Mouse (Mus musculus) neural tube, embryonic 11.5 days (tissue): ENCODE measurements around the gene Adora1. TPM values are rescaled to one million over a fixed set of nuclear protein-coding genes. Genes with fewer than 3 reads are reported as not detected.

ENCODE experiments used
- ATAC-seq: fragments of 200-750 bp; cut with Nextera tagmentation; 2 replicates; pipeline ENCODE4 v1.8.0; 2017; ENCODE audit warnings: moderate number of reproducible peaks, mild to moderate bottlenecking, moderate TSS enrichment, moderate library complexity; ENCODE audit not compliant: insufficient read depth, low FRiP score, low TSS enrichment
- DNase-seq: peaks from one replicate; pipeline ENCODE4 v3.0.0-alpha.2; 2015; ENCODE audit warnings: low spot score
- H3K27ac ChIP-seq: fragments of 300-500 bp; sonication (generic); 2 replicates; pipeline ENCODE4 v1.5.1; 2014; ENCODE audit warnings: low read depth, mild to moderate bottlenecking, low read length
- H3K27me3 ChIP-seq: fragments of 300-500 bp; sonication (generic); 2 replicates; pipeline ENCODE4 v1.6.1; 2014; ENCODE audit warnings: mild to moderate bottlenecking, low read length, mixed read lengths; ENCODE audit not compliant: control insufficient read depth, insufficient read depth
- H3K36me3 ChIP-seq: fragments of 300-500 bp; sonication (generic); 2 replicates; pipeline ENCODE4 v1.6.1; 2014; ENCODE audit warnings: mild to moderate bottlenecking, low read length, moderate library complexity, mixed read lengths; ENCODE audit not compliant: control insufficient read depth, insufficient read depth
- H3K4me1 ChIP-seq: fragments of 300-500 bp; sonication (generic); 2 replicates; pipeline ENCODE4 v1.6.1; 2014; ENCODE audit warnings: low read length, mixed read lengths; ENCODE audit not compliant: control insufficient read depth, insufficient read depth
- H3K4me2 ChIP-seq: fragments of 300-500 bp; sonication (generic); 2 replicates; pipeline ENCODE4 v1.6.1; 2014; ENCODE audit warnings: low read depth, mild to moderate bottlenecking, moderate library complexity
- H3K4me3 ChIP-seq: fragments of 300-500 bp; sonication (generic); 2 replicates; pipeline ENCODE4 v1.5.1; 2014; ENCODE audit warnings: low read depth, low read length
- H3K9ac ChIP-seq: fragments of 300-500 bp; sonication (generic); 2 replicates; pipeline ENCODE4 v1.6.1; 2014; ENCODE audit warnings: mild to moderate bottlenecking, low read length
- H3K9me3 ChIP-seq: fragments of 300-500 bp; sonication (generic); 2 replicates; pipeline ENCODE4 v1.6.1; 2016; ENCODE audit warnings: low read length; ENCODE audit not compliant: control insufficient read depth
- WGBS: fragments of 180-500 bp; shearing (Covaris S2); extraction: QIAGEN DNeasy Blood & Tissue Kit; methylation state at CpG from one replicate; pipeline ENCODE4 v1.1.7; 2014; 5-methylcytosine and 5-hydroxymethylcytosine counted together
- polyA plus RNA-seq: library from polyadenylated mRNA; unstranded; fragments of >200 nt; fragmentation: Nextera tagmentation; extraction: Ambion mirVana; gene quantifications from 2 replicates; pipeline ENCODE4 v1.2.1, GENCODE M21; 2014

The Adora1 gene
- polyA plus RNA-seq, 1 experiment from 2014 or later: 1.4 TPM

DNA sequence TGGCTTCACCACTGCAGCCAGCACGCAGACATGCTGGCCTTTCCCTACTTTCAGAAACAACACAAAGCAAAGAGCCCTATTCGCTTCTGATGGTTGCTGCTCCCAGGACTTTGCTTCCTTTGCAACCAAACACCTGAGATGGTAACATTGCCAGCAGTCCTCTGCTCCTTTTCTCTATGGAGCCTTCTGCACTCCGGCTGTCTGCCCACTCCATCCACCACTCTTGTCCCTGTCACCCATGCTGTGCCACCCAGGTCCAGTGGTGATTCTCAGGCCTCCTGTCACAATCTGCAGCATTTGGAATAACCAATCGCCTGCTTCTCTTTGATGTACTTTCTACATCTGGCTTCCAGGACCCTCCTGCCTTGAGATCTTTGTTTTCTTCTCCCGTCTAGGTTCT lies 9.9 kb downstream of the Adora1 start:
- H3K27ac ChIP-seq: no peak overlapping the region
- no peak for DNase-seq
- no peaks in the 10 kb centered on the region for H3K9me3 ChIP-seq
- no peak overlapping the region for H3K4me2 ChIP-seq
- no peaks in the 10 kb centered on the region for H3K4me1 ChIP-seq
- no peak overlapping the region for H3K9ac ChIP-seq
- H3K27me3 ChIP-seq: no peaks in the 10 kb centered on the region
- no peaks in the 10 kb centered on the region for H3K36me3 ChIP-seq
- H3K4me3 ChIP-seq: no peak overlapping the region
- 84% methylated on average over 5 of the region's 5 CpGs for WGBS
- ATAC-seq: no peak

DNA sequence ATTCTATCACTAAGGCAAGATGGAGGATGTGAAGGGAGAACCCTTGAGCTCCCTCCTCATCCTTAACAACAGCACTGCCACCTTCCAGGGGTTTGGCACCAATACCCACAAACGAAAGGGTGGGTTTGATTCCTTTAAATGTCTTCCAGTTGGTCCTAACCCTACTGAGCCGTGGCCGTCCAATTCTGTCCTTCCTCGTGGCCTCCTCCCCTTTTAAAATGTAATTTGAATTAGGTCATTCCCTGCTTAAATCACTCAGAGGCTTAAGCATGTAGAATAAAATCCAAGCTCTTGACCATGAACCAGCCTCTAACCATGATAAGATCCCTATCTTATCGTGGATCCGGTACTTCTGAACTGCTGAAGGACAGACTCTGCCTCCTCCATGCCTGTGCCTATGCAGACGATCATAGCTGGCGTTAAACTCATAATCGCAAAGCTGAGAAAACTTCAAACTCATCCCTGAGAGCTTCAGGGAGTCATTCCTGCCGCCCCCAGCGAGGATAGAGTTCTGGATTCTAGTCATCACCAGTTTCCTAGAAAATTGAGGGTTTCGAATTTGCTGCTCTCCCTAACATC lies 10.5 kb downstream of the Adora1 start:
- H3K27me3 ChIP-seq: no peaks in the 10 kb centered on the region
- H3K9ac ChIP-seq: no peak overlapping the region
- DNase-seq (no peak), ATAC-seq (no peak)
- H3K4me2 ChIP-seq: no peak overlapping the region
- no peak overlapping the region for H3K27ac ChIP-seq
- H3K9me3 ChIP-seq: no peaks in the 10 kb centered on the region
- no peaks in the 10 kb centered on the region for H3K4me1 ChIP-seq
- 91% methylated on average over 12 of the region's 12 CpGs for WGBS
- H3K36me3 ChIP-seq: no peaks in the 10 kb centered on the region
- H3K4me3 ChIP-seq: no peak overlapping the region

DNA sequence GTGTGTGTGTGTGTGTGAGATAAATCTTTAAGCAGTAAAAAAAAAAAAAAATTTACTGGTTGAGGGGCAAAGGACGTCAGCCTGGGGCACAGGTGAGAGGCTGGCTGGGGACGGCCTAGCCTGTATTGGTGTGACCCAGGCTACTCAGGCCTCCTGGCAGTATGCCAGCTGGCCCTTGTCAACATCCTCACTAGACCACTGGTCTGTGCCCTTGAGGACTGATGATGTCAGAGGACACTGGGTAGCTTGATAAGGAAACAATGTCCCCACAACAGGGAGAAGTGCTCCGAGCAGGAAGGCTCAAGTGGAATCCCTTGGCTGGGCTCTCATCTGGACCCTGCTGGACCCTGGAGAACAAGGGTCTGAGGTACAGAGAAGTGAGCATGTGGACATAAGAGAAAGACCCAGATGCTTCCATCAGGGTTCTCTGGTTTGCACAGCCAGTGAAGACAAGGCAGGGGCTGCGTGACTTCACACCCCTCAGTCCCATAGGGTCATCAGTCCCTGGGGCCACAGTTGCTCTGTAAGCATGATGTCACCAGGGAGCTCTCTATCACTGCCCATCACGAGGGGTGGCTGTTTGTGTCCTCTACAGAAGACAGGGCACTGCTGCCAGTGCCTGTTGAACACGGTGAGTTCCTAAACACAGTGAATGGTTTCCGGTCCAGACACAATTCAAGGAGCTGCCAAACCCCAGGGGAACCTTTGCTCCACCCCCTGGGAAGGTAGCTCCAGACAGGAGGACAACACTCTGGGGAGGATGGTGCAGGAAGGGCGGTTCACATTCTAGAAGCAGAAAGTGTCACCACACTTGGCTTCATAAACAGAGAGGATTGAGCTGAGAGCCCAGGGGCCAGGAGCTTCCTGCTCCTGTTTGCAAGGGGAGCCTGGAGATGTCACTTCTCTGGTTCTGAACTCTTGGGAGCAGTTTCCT lies 12.8 kb downstream of the Adora1 start:
- no peak for DNase-seq
- Histone ChIP-seq H3K36me3 (no peaks in the 10 kb centered on the region), H3K4me3 (no peak overlapping the region), H3K4me2 (no peak overlapping the region), H3K9ac (no peak overlapping the region), H3K27me3 (no peaks in the 10 kb centered on the region), H3K4me1 (no peaks in the 10 kb centered on the region), H3K9me3 (no peaks in the 10 kb centered on the region), H3K27ac (no peak overlapping the region)
- no peak for ATAC-seq
- 67% methylated on average over 8 of the region's 8 CpGs for WGBS

DNA sequence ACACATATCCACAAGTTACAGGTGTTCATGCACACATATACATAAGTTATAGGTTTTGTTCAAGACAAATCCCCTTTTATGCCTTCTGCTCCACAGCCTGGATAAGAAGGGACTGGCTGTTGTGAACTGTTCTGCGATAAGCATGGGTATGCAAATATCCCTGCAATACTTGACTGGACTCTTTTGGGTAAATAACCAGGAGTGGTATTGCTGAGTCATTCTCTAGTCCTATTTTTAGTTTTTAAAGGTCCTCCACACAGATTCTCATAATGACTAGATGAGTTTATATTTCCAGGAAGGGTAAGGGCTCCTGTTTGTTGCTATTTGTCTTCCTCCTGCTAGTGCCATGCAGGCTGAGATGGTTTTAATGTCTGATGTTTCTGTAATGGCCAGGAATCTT lies 14.1 kb downstream of the Adora1 start:
- Histone ChIP-seq H3K27ac (no peak overlapping the region), H3K9me3 (no peaks in the 10 kb centered on the region), H3K4me2 (no peak overlapping the region), H3K4me3 (no peak overlapping the region), H3K36me3 (no peaks in the 10 kb centered on the region), H3K27me3 (no peaks in the 10 kb centered on the region), H3K4me1 (no peaks in the 10 kb centered on the region), H3K9ac (no peak overlapping the region)
- WGBS: 88% methylated on average over 1 of the region's 1 CpGs
- DNase-seq (no peak), ATAC-seq (no peak)

DNA sequence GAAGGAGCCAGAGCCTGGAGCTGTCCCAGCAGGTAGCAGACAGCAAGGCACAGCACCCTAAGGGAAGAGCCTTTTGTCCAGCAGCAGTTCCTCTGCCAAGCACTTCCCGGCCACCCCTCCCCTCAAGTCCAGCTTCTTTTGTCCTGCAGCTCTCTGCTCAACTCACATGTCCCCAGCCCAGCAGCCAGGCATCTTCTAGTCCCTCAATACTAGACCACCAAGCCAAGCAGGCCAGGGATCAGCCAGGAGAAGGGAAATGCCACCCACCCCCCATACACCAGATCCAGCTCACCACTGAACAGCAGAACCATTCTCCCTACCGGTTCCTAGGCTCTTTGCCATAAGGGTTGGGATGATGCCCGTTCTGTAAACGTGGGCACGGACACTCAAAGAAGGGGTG lies 15.6 kb downstream of the Adora1 start:
- ATAC-seq: no peak
- H3K36me3 ChIP-seq: no peaks in the 10 kb centered on the region
- no peak overlapping the region for H3K27ac ChIP-seq
- no peak overlapping the region for H3K4me2 ChIP-seq
- H3K9ac ChIP-seq: no peak overlapping the region
- no peaks in the 10 kb centered on the region for H3K4me1 ChIP-seq
- H3K4me3 ChIP-seq: no peak overlapping the region
- no peaks in the 10 kb centered on the region for H3K27me3 ChIP-seq
- DNase-seq: no peak
- WGBS: 84% methylated on average over 5 of the region's 5 CpGs
- H3K9me3 ChIP-seq: no peaks in the 10 kb centered on the region

DNA sequence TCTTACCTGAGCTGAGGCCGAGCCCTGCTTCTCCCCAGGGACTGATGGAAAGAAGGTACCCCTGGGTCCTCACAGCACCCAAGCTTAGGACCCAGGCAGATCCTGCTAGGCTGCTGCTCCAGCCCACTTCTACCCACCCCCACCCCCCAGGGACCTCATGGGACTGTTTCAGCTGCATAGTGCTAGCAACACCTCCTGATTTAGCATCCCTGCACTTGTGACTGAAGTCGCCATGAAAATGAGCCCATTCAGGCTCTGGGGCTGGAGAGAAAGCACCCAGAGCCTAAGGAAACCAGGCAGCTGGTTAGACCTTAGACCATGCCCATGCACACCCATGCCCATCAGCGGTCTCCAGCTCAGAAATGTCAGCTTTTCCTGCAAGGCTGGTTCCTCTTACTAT lies 17.3 kb downstream of the Adora1 start:
- H3K4me3 ChIP-seq: no peak overlapping the region
- no peaks in the 10 kb centered on the region for H3K9me3 ChIP-seq
- no peak overlapping the region for H3K4me2 ChIP-seq
- H3K27me3 ChIP-seq: no peaks in the 10 kb centered on the region
- 87% methylated on average over 3 of the region's 3 CpGs for WGBS
- no peak overlapping the region for H3K9ac ChIP-seq
- DNase-seq (no peak), ATAC-seq (no peak)
- H3K4me1 ChIP-seq: no peaks in the 10 kb centered on the region
- no peak overlapping the region for H3K27ac ChIP-seq
- no peaks in the 10 kb centered on the region for H3K36me3 ChIP-seq

DNA sequence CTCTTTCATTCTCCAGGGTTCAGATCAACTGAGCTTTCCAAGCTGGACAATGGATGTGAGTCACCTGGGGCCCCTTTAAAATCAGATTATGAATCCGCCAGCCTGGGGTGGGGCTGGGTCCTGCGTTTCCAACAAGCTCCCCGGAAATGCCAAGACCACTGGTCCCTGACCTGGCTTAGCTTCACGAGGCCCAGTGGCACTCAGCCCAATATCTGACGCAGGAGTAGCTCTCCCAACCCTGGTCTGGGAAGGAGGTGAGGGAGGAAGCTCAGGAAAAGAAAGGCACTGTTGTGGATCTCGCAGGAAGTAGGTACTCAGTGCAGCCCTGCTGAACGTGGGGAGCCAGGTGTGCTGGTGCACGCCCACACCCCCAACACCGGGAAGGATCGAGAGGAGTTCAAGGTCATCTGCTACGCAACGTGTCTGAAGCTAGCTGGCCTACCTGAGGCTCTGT lies 18.2 kb downstream of the Adora1 start:
- Histone ChIP-seq H3K4me3 (no peak overlapping the region), H3K36me3 (no peaks in the 10 kb centered on the region), H3K4me1 (no peaks in the 10 kb centered on the region), H3K4me2 (no peak overlapping the region), H3K27me3 (no peaks in the 10 kb centered on the region), H3K9me3 (no peaks in the 10 kb centered on the region), H3K9ac (no peak overlapping the region), H3K27ac (no peak overlapping the region)
- no peak for ATAC-seq
- 79% methylated on average over 12 of the region's 12 CpGs for WGBS
- DNase-seq: no peak

DNA sequence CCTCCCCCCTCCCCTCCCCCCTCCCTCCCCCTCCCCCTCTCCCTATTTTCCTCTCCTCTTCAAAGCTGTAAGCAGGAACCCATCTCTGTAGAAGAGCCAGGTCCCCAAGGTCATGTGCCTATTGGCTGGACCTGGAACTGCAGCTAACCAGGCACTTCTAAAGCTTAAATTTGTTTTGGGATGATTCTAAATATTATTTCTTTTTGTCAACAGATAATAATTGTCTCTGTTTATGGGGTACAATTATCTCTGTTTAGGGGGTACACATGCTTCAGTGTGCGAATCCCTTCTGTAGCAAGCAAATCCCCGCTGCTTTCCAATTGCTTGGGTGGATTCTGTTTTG lies 18.6 kb downstream of the Adora1 start:
- no peak overlapping the region for H3K27ac ChIP-seq
- no peaks in the 10 kb centered on the region for H3K4me1 ChIP-seq
- H3K4me3 ChIP-seq: no peak overlapping the region
- no peak overlapping the region for H3K4me2 ChIP-seq
- H3K9me3 ChIP-seq: no peaks in the 10 kb centered on the region
- WGBS: 95% methylated on average over 2 of the region's 2 CpGs
- DNase-seq (no peak), ATAC-seq (no peak)
- no peaks in the 10 kb centered on the region for H3K36me3 ChIP-seq
- no peaks in the 10 kb centered on the region for H3K27me3 ChIP-seq
- no peak overlapping the region for H3K9ac ChIP-seq
